Mouse (Mus musculus) ES-E14 (cell line): ENCODE results near the gene Cacfd1. TPM values are rescaled to one million over a fixed set of nuclear protein-coding genes. Genes with fewer than 3 reads are reported as not detected.

Source experiments
- DNase-seq: peaks from one replicate; pipeline ENCODE4 v3.0.0-alpha.2; 2013; ENCODE audit warnings: low read depth, low spot score
- H3K27ac ChIP-seq: 2 replicates; pipeline ENCODE4 v1.5.1; 2012; ENCODE audit warnings: low read depth, mild to moderate bottlenecking, low read length, moderate library complexity, mixed read lengths; ENCODE audit not compliant: poor library complexity, insufficient read depth, severe bottlenecking
- H3K36me3 ChIP-seq: 2 replicates; pipeline ENCODE4 v1.6.1; 2012; ENCODE audit warnings: mild to moderate bottlenecking, low read length, moderate library complexity, mixed read lengths; ENCODE audit not compliant: control insufficient read depth, poor library complexity, insufficient read depth, severe bottlenecking
- H3K4me1 ChIP-seq, 2 experiments: fragments of 150-350 bp in 1 of 2; sonication (generic) in 1 of 2; 2 replicates each; pipeline ENCODE4 v1.6.1; 2012; ENCODE audit warnings: low read length in 2 of 2, mild to moderate bottlenecking in 1 of 2, mixed read lengths in 1 of 2; ENCODE audit not compliant: control insufficient read depth in 2 of 2, insufficient read depth in 2 of 2, poor library complexity in 1 of 2
- H3K4me3 ChIP-seq, 2 experiments: fragments of 150-350 bp in 1 of 2; sonication (generic) in 1 of 2; 2 replicates each; pipeline ENCODE4 v1.5.1; 2012; ENCODE audit warnings: low read length in 2 of 2, low read depth in 1 of 2, mild to moderate bottlenecking in 1 of 2, mixed read lengths in 1 of 2; ENCODE audit not compliant: insufficient read depth in 1 of 2, poor library complexity in 1 of 2, severe bottlenecking in 1 of 2
- H3K9ac ChIP-seq: 2 replicates; pipeline ENCODE4 v1.6.1; 2012; ENCODE audit warnings: low read depth, mild to moderate bottlenecking, low read length, mixed read lengths; ENCODE audit not compliant: poor library complexity, insufficient read depth, severe bottlenecking
- H3K9me3 ChIP-seq: fragments of 150-350 bp; sonication (generic); 2 replicates; pipeline ENCODE4 v1.6.1; 2012; ENCODE audit warnings: low read depth, mild to moderate bottlenecking, low read length; ENCODE audit not compliant: control insufficient read depth, insufficient read depth
- CHD2 ChIP-seq: IDR thresholded peaks from 2 replicates; pipeline ENCODE4 v1.6.1; 2014; ENCODE audit warnings: mild to moderate bottlenecking, low read depth, low read length, inconsistent platforms
- HCFC1 ChIP-seq: IDR thresholded peaks from 2 replicates; pipeline ENCODE4 v1.6.1; 2012; ENCODE audit warnings: low read length, inconsistent platforms, borderline replicate concordance; ENCODE audit not compliant: insufficient read depth
- MAFK ChIP-seq: IDR thresholded peaks from 2 replicates; pipeline ENCODE4 v1.6.1; 2014; ENCODE audit warnings: mild to moderate bottlenecking, low read depth, low read length, inconsistent platforms; ENCODE audit not compliant: insufficient read depth
- ZC3H11A ChIP-seq: IDR thresholded peaks from 2 replicates; pipeline ENCODE4 v1.6.1; 2012; ENCODE audit warnings: low read depth, mild to moderate bottlenecking, inconsistent platforms, low read length, borderline replicate concordance
- ZNF384 ChIP-seq: IDR thresholded peaks from 2 replicates; pipeline ENCODE4 v1.6.1; 2012; ENCODE audit warnings: low read depth, low read length, inconsistent platforms
- in situ Hi-C, 2 experiments: fragments of 600-800 bp; cut with MboI; formaldehyde crosslinking; loops; one replicate each; pipeline ENCODE4 v1.15.1; 2025; ENCODE audit warnings: low sequenced_read_pairs in 2 of 2, inconsistent platforms in 1 of 2; ENCODE audit not compliant: unreplicated experiment in 2 of 2
- total RNA-seq: library from RNA; depleted of rRNA; stranded (reverse); fragments of 300-350 nt; gene quantifications from 2 replicates; pipeline ENCODE4 v1.2.3, GENCODE M21; 2012

Cacfd1 gene
- total RNA-seq, 1 experiment: 11.6 TPM

GRCm38 (mm10) chr2:26984640-26985039 lies 25.1 kb upstream of the Cacfd1 start:
- Histone ChIP-seq H3K27ac (no peak overlapping the region), H3K9me3 (no peaks in the 10 kb centered on the region), H3K4me3 (no peak overlapping the region), H3K4me1 (peaks cover 0 to 5% of the 10 kb centered on the region in 2 experiments; a peak in 1 of 4 replicates), H3K36me3 (no peaks in the 10 kb centered on the region), H3K9ac (no peak overlapping the region)
- no peak for DNase-seq
- TF ChIP-seq ZNF384 (no peak), CHD2 (no peak), HCFC1 (no peak), MAFK (no peak), ZC3H11A (no peak)
- in situ Hi-C loops: no loop called here

GRCm38 (mm10) chr2:26993936-26994335 lies 15.8 kb upstream of the Cacfd1 start:
- Histone ChIP-seq H3K36me3 (no peaks in the 10 kb centered on the region), H3K4me1 (no peaks in the 10 kb centered on the region), H3K9me3 (no peaks in the 10 kb centered on the region), H3K9ac (no peak overlapping the region), H3K4me3 (no peak overlapping the region), H3K27ac (no peak overlapping the region)
- no peak for TF ChIP-seq MAFK
- TF ChIP-seq HCFC1: no peak
- TF ChIP-seq ZNF384: no peak
- no peak for TF ChIP-seq ZC3H11A
- TF ChIP-seq CHD2: no peak
- in situ Hi-C loops: no loop called here
- DNase-seq: no peak

- no peak overlapping the region for H3K27ac ChIP-seq
- H3K4me1 ChIP-seq: no peaks in the 10 kb centered on the region
- no peak overlapping the region for H3K9ac ChIP-seq
- DNase-seq: no peak
- no peaks in the 10 kb centered on the region for H3K36me3 ChIP-seq
- H3K4me3 ChIP-seq: no peak overlapping the region
- no peak for TF ChIP-seq ZNF384
- in situ Hi-C loops: no loop called here
- no peaks in the 10 kb centered on the region for H3K9me3 ChIP-seq
Observed at GRCm38 (mm10) chr2:26997498-26997897, 12.2 kb upstream of the Cacfd1 start.

GRCm38 (mm10) chr2:26997993-26998392 lies 11.7 kb upstream of the Cacfd1 start:
- no peak overlapping the region for H3K27ac ChIP-seq
- no peak for TF ChIP-seq ZNF384
- TF ChIP-seq CHD2: no peak
- no peak for TF ChIP-seq ZC3H11A
- TF ChIP-seq MAFK: no peak
- no peak for TF ChIP-seq HCFC1
- no peaks in the 10 kb centered on the region for H3K4me1 ChIP-seq
- no peaks in the 10 kb centered on the region for H3K9me3 ChIP-seq
- H3K4me3 ChIP-seq: no peak overlapping the region
- no peaks in the 10 kb centered on the region for H3K36me3 ChIP-seq
- in situ Hi-C loops: no loop called here
- no peak overlapping the region for H3K9ac ChIP-seq
- no peak for DNase-seq

- TF ChIP-seq HCFC1 (no peak), CHD2 (no peak), ZNF384 (no peak), ZC3H11A (no peak), MAFK (no peak)
- Histone ChIP-seq H3K36me3 (no peaks in the 10 kb centered on the region), H3K9me3 (no peaks in the 10 kb centered on the region), H3K27ac (no peak overlapping the region), H3K9ac (no peak overlapping the region), H3K4me1 (peaks cover 0 to 8% of the 10 kb centered on the region in 2 experiments; a peak in 1 of 4 replicates), H3K4me3 (no peak overlapping the region)
- in situ Hi-C loops: no loop called here
- no peak for DNase-seq
Observed at GRCm38 (mm10) chr2:27006255-27006654, 3.5 kb upstream of the Cacfd1 start.
